Mouse (Mus musculus) megakaryocyte, embryonic 14.5 days (primary cell): ENCODE results near the gene Cyp8b1.

Experiments used
- FLI1 ChIP-seq: IDR thresholded peaks from 2 replicates; pipeline ENCODE4 v1.6.1; 2012; ENCODE audit warnings: low read length, inconsistent platforms, mixed read lengths
- GATA1 ChIP-seq: IDR thresholded peaks from 3 replicates; pipeline ENCODE4 v1.6.1; 2012; ENCODE audit warnings: mixed read lengths, low read length, inconsistent platforms, borderline replicate concordance

GRCm38 (mm10) chr9:121916102-121916501 lies at the start of gene Cyp8b1:
- TF ChIP-seq GATA1 (no peak), FLI1 (no peak)
